Mouse (Mus musculus): Measurements from ENCODE around the gene Aph1a.

DNA sequence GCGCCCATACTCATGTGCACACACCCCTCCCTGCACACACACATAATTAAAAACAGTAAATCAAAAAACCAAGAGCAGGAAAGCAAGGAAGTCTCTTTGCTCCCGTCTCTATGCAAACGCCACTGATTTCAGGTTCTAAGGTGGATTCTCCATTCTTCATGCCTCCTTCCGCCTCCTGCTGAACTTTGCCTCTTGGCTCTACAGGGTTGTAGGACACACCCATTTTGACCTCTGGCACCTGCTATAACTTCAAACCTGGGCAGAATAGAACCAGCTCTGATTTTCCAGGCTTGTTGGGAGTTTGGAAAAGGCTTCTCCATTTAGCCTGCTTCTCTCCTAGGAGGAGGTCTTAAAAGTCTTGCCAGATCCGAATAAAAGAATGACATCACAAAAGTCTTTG lies 9.4 kb upstream of the Aph1a start:
- no peak for TF ChIP-seq ZNF384 (IDR thresholded peaks at IDR 0.05; ENCODE audit: low read depth, low read length)
- TF ChIP-seq CHD2 (IDR thresholded peaks at IDR 0.05; ENCODE audit: low read depth, low read length), result no peak
- no peak for TF ChIP-seq ZC3H11A (IDR thresholded peaks at IDR 0.05; ENCODE audit: borderline replicate concordance, low read depth, low read length)
- TF ChIP-seq HCFC1 (IDR thresholded peaks at IDR 0.05; ENCODE audit: borderline replicate concordance, insufficient read depth, low read length), result no peak

All from ES-E14 (cell line).